Mouse (Mus musculus) hindbrain, embryonic 14.5 days (tissue): ENCODE results near the gene Cda. TPM values are rescaled to one million over a fixed set of nuclear protein-coding genes. Genes with fewer than 3 reads are reported as not detected.

ENCODE experiments used
- ATAC-seq: fragments of 200-750 bp; cut with Nextera tagmentation; 2 replicates; pipeline ENCODE4 v1.8.0; 2017; ENCODE audit warnings: moderate number of reproducible peaks, mild to moderate bottlenecking, moderate TSS enrichment, moderate library complexity; ENCODE audit not compliant: low FRiP score
- DNase-seq: peaks from one replicate; pipeline ENCODE4 v3.0.0-alpha.2; 2015; ENCODE audit warnings: low spot score
- H3K27ac ChIP-seq: fragments of 300-500 bp; sonication (generic); 2 replicates; pipeline ENCODE4 v1.5.1; 2014; ENCODE audit warnings: mild to moderate bottlenecking, moderate library complexity
- H3K27me3 ChIP-seq: fragments of 300-500 bp; sonication (generic); 2 replicates; pipeline ENCODE4 v1.6.1; 2014; ENCODE audit warnings: mild to moderate bottlenecking, low read length, mixed read lengths; ENCODE audit not compliant: control insufficient read depth, insufficient read depth
- H3K36me3 ChIP-seq: fragments of 300-500 bp; sonication (generic); replicated peaks from 2 replicates; pipeline ENCODE4 v1.6.1; 2014; ENCODE audit not compliant: control insufficient read depth, insufficient read depth
- H3K4me1 ChIP-seq: fragments of 300-500 bp; sonication (generic); replicated peaks from 2 replicates; pipeline ENCODE4 v1.6.1; 2014; ENCODE audit warnings: antibody characterized with exemption, low read length, mixed read lengths; ENCODE audit not compliant: control insufficient read depth, insufficient read depth
- H3K4me2 ChIP-seq: fragments of 300-500 bp; sonication (generic); replicated peaks from 2 replicates; pipeline ENCODE4 v1.6.1; 2014; ENCODE audit warnings: mild to moderate bottlenecking, moderate library complexity
- H3K4me3 ChIP-seq: fragments of 300-500 bp; sonication (generic); replicated peaks from 2 replicates; pipeline ENCODE4 v1.5.1; 2014; ENCODE audit warnings: mild to moderate bottlenecking, low read length
- H3K9ac ChIP-seq: fragments of 300-500 bp; sonication (generic); 2 replicates; pipeline ENCODE4 v1.6.1; 2014
- H3K9me3 ChIP-seq: fragments of 300-500 bp; sonication (generic); 2 replicates; pipeline ENCODE4 v1.6.1; 2016; ENCODE audit warnings: low read length; ENCODE audit not compliant: control insufficient read depth
- WGBS: fragments of 180-500 bp; shearing (Covaris S2); extraction: QIAGEN DNeasy Blood & Tissue Kit; methylation state at CpG from one replicate; pipeline ENCODE4 v1.1.7; 2014; 5-methylcytosine and 5-hydroxymethylcytosine counted together
- polyA plus RNA-seq: library from polyadenylated mRNA; unstranded; fragments of >200 nt; fragmentation: Nextera tagmentation; extraction: Ambion mirVana; gene quantifications from 2 replicates; pipeline ENCODE4 v1.2.1, GENCODE M21; 2014

The Cda gene
- polyA plus RNA-seq, 1 experiment from 2014 or later: 6.4 TPM

DNA sequence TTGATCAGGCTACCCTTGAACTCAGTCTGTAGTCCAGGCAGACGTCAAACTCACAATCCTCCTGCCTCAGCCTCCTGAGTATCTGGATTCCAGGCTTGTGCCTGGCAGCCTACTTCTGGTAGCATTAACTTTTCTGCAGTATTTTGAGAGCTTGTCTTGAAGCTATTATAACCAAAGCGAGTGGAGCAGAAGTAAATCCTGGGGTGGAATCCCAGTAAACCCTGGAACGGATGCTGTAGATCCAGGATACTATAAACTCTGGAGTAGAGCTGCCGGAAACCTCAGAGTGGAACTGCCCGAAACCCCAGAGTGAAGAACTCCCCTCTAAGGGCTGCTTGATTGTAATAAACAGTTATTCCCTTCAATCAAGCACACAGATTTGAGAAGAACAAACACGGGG is 9.7 kb upstream of the Cda start:
- no peak overlapping the region for H3K9ac ChIP-seq
- no peak overlapping the region for H3K4me3 ChIP-seq
- WGBS: 53% methylated on average over 6 of the region's 6 CpGs
- no peaks in the 10 kb centered on the region for H3K27me3 ChIP-seq
- DNase-seq (peak; percentile 73), ATAC-seq (no peak)
- no peaks in the 10 kb centered on the region for H3K9me3 ChIP-seq
- no peak overlapping the region for H3K27ac ChIP-seq
- peaks cover 16% of the 10 kb centered on the region for H3K4me1 ChIP-seq
- no peak overlapping the region for H3K4me2 ChIP-seq
- H3K36me3 ChIP-seq: no peaks in the 10 kb centered on the region

GRCm38 (mm10) chr4:138375117-138375516 is 7.3 kb upstream of the Cda start:
- H3K27ac ChIP-seq: no peak overlapping the region
- DNase-seq (no peak), ATAC-seq (no peak)
- WGBS: 86% methylated on average over 3 of the region's 3 CpGs
- H3K4me3 ChIP-seq: no peak overlapping the region
- peaks cover 12% of the 10 kb centered on the region for H3K4me1 ChIP-seq
- no peak overlapping the region for H3K4me2 ChIP-seq
- no peaks in the 10 kb centered on the region for H3K27me3 ChIP-seq
- no peak overlapping the region for H3K9ac ChIP-seq
- H3K9me3 ChIP-seq: no peaks in the 10 kb centered on the region
- H3K36me3 ChIP-seq: no peaks in the 10 kb centered on the region

DNA sequence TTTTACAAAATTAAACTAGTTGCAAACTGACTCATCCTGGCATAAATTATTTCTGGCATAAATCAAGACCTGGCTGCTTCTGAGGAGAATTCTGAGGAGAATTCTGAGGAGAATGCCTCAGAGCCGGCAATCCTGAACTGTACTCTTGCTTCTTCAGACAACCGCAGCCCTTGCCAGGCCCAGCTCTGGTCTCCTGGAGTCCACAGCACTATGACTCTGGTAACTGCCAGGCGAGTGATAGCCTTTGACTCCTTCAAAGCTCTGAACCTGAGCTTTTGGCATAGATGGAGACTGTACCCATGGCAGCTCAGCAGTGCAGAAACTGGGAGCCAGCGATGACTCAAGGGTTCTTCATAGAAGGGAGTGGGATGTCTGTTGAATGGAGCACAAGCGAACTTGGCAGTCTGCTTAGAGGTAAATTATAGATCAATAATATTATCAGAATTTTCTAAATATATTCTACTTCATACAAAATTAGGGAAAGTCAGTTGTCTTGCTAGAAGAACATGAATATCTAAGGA is 3.3 kb upstream of the Cda start:
- Histone ChIP-seq H3K27ac (no peak overlapping the region), H3K9me3 (no peaks in the 10 kb centered on the region), H3K27me3 (0 out of 2 replicates have a peak, but pooled peaks cover 6% of the 10 kb centered on the region), H3K9ac (no peak overlapping the region), H3K4me3 (no peak overlapping the region), H3K4me1 (0 out of 2 replicates have a peak, but pooled peaks cover 7% of the 10 kb centered on the region), H3K4me2 (no peak overlapping the region), H3K36me3 (no peaks in the 10 kb centered on the region)
- DNase-seq (no peak), ATAC-seq (no peak)
- WGBS: 87% methylated on average over 5 of the region's 5 CpGs

GRCm38 (mm10) chr4:138368498-138369260 is 887 bp upstream of the Cda start:
- no peak for ATAC-seq
- 80% methylated on average over 12 of the region's 12 CpGs for WGBS
- Histone ChIP-seq H3K27ac (no peak overlapping the region), H3K4me1 (0 out of 2 replicates have a peak, but pooled peaks cover 7% of the 10 kb centered on the region), H3K4me3 (no peak overlapping the region), H3K27me3 (0 out of 2 replicates have a peak, but pooled peaks cover 7% of the 10 kb centered on the region), H3K9ac (no peak overlapping the region), H3K36me3 (no peaks in the 10 kb centered on the region), H3K4me2 (no peak overlapping the region), H3K9me3 (no peaks in the 10 kb centered on the region)
- DNase-seq: no peak

GRCm38 (mm10) chr4:138366561-138366960 is 1.2 kb downstream of the Cda start:
- WGBS: 88% methylated on average over 2 of the region's 2 CpGs
- H3K27ac ChIP-seq: no peak overlapping the region
- no peak overlapping the region for H3K4me2 ChIP-seq
- no peak overlapping the region for H3K9ac ChIP-seq
- no peaks in the 10 kb centered on the region for H3K36me3 ChIP-seq
- H3K4me1 ChIP-seq: peaks cover 10% of the 10 kb centered on the region; the same call in 1 of the 2 replicates
- DNase-seq (no peak), ATAC-seq (no peak)
- 0 out of 2 replicates have a peak, but pooled peaks cover 7% of the 10 kb centered on the region for H3K27me3 ChIP-seq
- no peaks in the 10 kb centered on the region for H3K9me3 ChIP-seq
- H3K4me3 ChIP-seq: no peak overlapping the region

DNA sequence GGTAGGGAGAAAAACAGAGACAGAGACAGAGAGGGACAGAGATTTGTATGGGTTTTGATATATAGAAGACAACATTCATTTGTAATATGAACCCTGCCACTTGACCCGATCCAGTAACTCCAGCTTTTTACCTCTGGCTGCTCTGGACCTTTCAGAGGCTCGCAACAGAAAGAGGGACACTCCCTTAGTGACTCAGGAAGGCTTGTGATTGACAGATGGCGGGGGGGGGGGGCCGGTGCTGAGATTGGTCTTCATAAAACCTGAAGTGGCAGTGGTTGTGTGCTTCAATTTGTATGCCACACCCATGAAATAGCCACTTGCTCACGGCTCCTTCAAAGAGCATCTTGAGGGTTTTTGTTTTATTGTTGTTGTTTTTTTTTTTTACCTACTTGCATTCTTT is 4.3 kb downstream of the Cda start:
- H3K4me3 ChIP-seq: no peak overlapping the region
- no peak for ATAC-seq
- WGBS: 67% methylated on average over 5 of the region's 5 CpGs
- no peak for DNase-seq
- H3K4me2 ChIP-seq: no peak overlapping the region
- H3K27ac ChIP-seq: no peak overlapping the region
- peaks cover 17% of the 10 kb centered on the region for H3K4me1 ChIP-seq
- 0 out of 2 replicates have a peak, but pooled peaks cover 7% of the 10 kb centered on the region for H3K27me3 ChIP-seq
- H3K9ac ChIP-seq: no peak overlapping the region
- no peaks in the 10 kb centered on the region for H3K36me3 ChIP-seq
- H3K9me3 ChIP-seq: no peaks in the 10 kb centered on the region

DNA sequence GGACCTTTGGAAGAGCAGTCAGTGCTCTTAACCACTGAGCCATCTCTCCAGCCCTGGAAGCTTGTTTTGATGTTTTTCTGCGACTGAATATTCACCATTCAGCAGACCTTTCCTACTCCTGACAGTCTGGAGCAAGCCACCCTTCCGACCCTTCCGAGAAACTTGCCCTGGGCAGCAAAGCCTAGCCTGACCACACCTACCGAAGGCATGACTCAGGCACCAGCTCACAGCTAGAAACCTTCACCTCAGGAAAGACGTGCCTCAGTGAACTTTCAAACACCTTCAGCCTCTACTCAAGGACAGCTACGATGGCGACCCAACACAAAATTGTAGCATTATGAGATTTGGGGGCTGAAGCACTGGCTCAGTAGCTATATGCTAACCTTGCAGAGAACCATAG is 4.9 kb downstream of the Cda start:
- no peak overlapping the region for H3K9ac ChIP-seq

DNA sequence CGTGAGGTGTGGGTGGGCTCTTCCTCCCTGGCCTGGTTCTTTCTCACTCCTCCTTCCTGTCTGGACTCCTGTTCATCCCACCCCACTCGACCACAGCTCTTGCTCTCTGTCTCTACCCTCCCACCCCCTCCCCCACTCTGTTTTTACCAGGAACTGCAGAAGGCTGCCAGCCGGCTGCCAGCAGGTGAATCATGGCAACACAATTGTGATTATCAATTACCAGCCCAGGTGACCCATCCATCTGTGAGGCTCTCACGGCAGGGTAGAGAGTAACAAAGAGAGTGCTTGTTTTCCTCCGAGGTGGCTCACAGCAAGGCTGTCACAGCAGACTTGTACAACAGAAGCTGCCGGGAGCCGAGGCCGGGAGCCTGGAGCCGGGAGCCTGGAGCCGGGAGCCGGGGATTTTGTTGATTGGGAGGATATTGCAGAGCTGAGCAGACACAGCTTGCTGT is 6.4 kb downstream of the Cda start:
- no peak overlapping the region for H3K4me3 ChIP-seq
- peak overlapping the region; percentile 34 for H3K4me2 ChIP-seq
- 4% methylated on average over 11 of the region's 11 CpGs for WGBS
- 0 out of 2 replicates have a peak, but pooled peaks cover 4% of the 10 kb centered on the region for H3K27me3 ChIP-seq
- no peaks in the 10 kb centered on the region for H3K9me3 ChIP-seq
- peak; percentile 31 for DNase-seq
- 0 out of 2 replicates have a peak, but pooled peaks have one; percentile 24 for ATAC-seq
- peaks cover 10% of the 10 kb centered on the region for H3K4me1 ChIP-seq
- no peaks in the 10 kb centered on the region for H3K36me3 ChIP-seq
- H3K27ac ChIP-seq: peak overlapping the region; percentile 79
- H3K9ac ChIP-seq: peak overlapping the region; percentile 52; the same call in 1 of the 2 replicates

More for the DNA sequence above, 4.9 kb downstream of the Cda start:
- H3K27me3 ChIP-seq: 0 out of 2 replicates have a peak, but pooled peaks cover 7% of the 10 kb centered on the region
- DNase-seq: no peak
- WGBS: 90% methylated on average over 7 of the region's 7 CpGs
- H3K4me3 ChIP-seq: no peak overlapping the region
- ATAC-seq: no peak
- H3K27ac ChIP-seq: no peak overlapping the region
- no peak overlapping the region for H3K4me2 ChIP-seq
- H3K4me1 ChIP-seq: peaks cover 13% of the 10 kb centered on the region
- H3K9me3 ChIP-seq: no peaks in the 10 kb centered on the region
- no peaks in the 10 kb centered on the region for H3K36me3 ChIP-seq

GRCm38 (mm10) chr4:138358176-138358575 is 9.6 kb downstream of the Cda start:
- H3K36me3 ChIP-seq: no peaks in the 10 kb centered on the region
- H3K27ac ChIP-seq: no peak overlapping the region
- H3K9ac ChIP-seq: no peak overlapping the region
- no peaks in the 10 kb centered on the region for H3K9me3 ChIP-seq
- no peak for DNase-seq
- 71% methylated on average over 3 of the region's 3 CpGs for WGBS
- no peaks in the 10 kb centered on the region for H3K27me3 ChIP-seq
- H3K4me1 ChIP-seq: peaks cover 10% of the 10 kb centered on the region
- H3K4me2 ChIP-seq: no peak overlapping the region
- no peak for ATAC-seq
- H3K4me3 ChIP-seq: no peak overlapping the region
